Mouse (Mus musculus) T-helper 1 cell (primary cell): Measurements from ENCODE around the gene Rimbp2.

Experiments used
- in situ Hi-C: fragments of 300-600 bp; cut with MboI, MseI; formaldehyde crosslinking; loops from one replicate; pipeline ENCODE4 v1.15.1; 2025; ENCODE audit warnings: high pct_unique_total_duplicates

The Rimbp2 gene

GRCm38 (mm10) chr5:128935359-128935899, 17.9 kb downstream of the Rimbp2 start:
- in situ Hi-C loops: no loop called here

GRCm38 (mm10) chr5:128932776-128933175, 20.5 kb downstream of the Rimbp2 start:
- in situ Hi-C loops: no loop called here

- in situ Hi-C loops: no loop called here
Measured at GRCm38 (mm10) chr5:128925073-128925472, 28.2 kb downstream of the Rimbp2 start.

GRCm38 (mm10) chr5:128920112-128920511, 33.2 kb downstream of the Rimbp2 start:
- in situ Hi-C loops: no loop called here

GRCm38 (mm10) chr5:128917116-128917959, 35.9 kb downstream of the Rimbp2 start:
- in situ Hi-C loops: no loop called here

- in situ Hi-C loops: no loop called here
Measured at GRCm38 (mm10) chr5:128913820-128914219, 39.5 kb downstream of the Rimbp2 start.

- in situ Hi-C loops: no loop called here
Measured at GRCm38 (mm10) chr5:128912374-128912773, 40.9 kb downstream of the Rimbp2 start.

GRCm38 (mm10) chr5:128911593-128911992, 41.7 kb downstream of the Rimbp2 start:
- in situ Hi-C loops: no loop called here

GRCm38 (mm10) chr5:128904113-128904512, 49.2 kb downstream of the Rimbp2 start:
- in situ Hi-C loops: no loop called here

GRCm38 (mm10) chr5:128903120-128903519, 50.2 kb downstream of the Rimbp2 start:
- in situ Hi-C loops: no loop called here

- in situ Hi-C loops: no loop called here
Measured at GRCm38 (mm10) chr5:128899971-128900370, 53.3 kb downstream of the Rimbp2 start.

- in situ Hi-C loops: no loop called here
Measured at GRCm38 (mm10) chr5:128894921-128895320, 58.4 kb downstream of the Rimbp2 start.

- in situ Hi-C loops: no loop called here
Measured at GRCm38 (mm10) chr5:128887546-128887945, 65.7 kb downstream of the Rimbp2 start.

GRCm38 (mm10) chr5:128884320-128884719, 69.0 kb downstream of the Rimbp2 start:
- in situ Hi-C loops: no loop called here

GRCm38 (mm10) chr5:128879092-128879491, 74.2 kb downstream of the Rimbp2 start:
- in situ Hi-C loops: no loop called here

- in situ Hi-C loops: no loop called here
Measured at GRCm38 (mm10) chr5:128877425-128878035, 75.8 kb downstream of the Rimbp2 start.

GRCm38 (mm10) chr5:128871706-128872105, 81.6 kb downstream of the Rimbp2 start:
- in situ Hi-C loops: no loop called here

- in situ Hi-C loops: no loop called here
Measured at GRCm38 (mm10) chr5:128866811-128867210, 86.5 kb downstream of the Rimbp2 start.

- in situ Hi-C loops: no loop called here
Measured at GRCm38 (mm10) chr5:128866291-128866690, 87.0 kb downstream of the Rimbp2 start.

GRCm38 (mm10) chr5:128863497-128863896, 89.8 kb downstream of the Rimbp2 start:
- in situ Hi-C loops: no loop called here

- in situ Hi-C loops: no loop called here
Measured at GRCm38 (mm10) chr5:128860907-128861306, 92.4 kb downstream of the Rimbp2 start.

- in situ Hi-C loops: no loop called here
Measured at GRCm38 (mm10) chr5:128852791-128853190, 100.5 kb downstream of the Rimbp2 start.

- in situ Hi-C loops: loop anchor here (10.0 kb wide), 1 partner anchor 1073 kb away; no protein-coding TSS in a partner anchor
Measured at GRCm38 (mm10) chr5:128847806-128848205, 105.5 kb downstream of the Rimbp2 start.
